Mouse (Mus musculus): ENCODE measurements at regions not wholly inside any gene's neighbourhood (a gene's known extent, or its start where the extent isn't known, plus 50 kb on each side); places are given as distances from the start of the nearest gene placed in this dataset.

- TF ChIP-seq POLR2AphosphoS5 (IDR thresholded peaks at IDR 0.05; ENCODE audit: insufficient replicate concordance, low read depth, low read length): no peak
- TF ChIP-seq GATA1 (IDR thresholded peaks at IDR 0.05; ENCODE audit: borderline replicate concordance, low read length): no peak
- no peak for TF ChIP-seq CTCF (IDR thresholded peaks at IDR 0.05; ENCODE audit: low read depth, low read length)
- TF ChIP-seq TAL1 (conservative IDR thresholded peaks at IDR 0.05; ENCODE audit: low read depth, low read length): no peak
- no peak for TF ChIP-seq GATA2 (IDR thresholded peaks at IDR 0.05; ENCODE audit: borderline replicate concordance, low read depth, low read length)
- H3K4me3 ChIP-seq (ENCODE audit: low read depth, low read length): no peak overlapping the region
- ATAC-seq (ENCODE audit: extremely low read depth, insufficient number of reproducible peaks, low FRiP score, poor library complexity, severe bottlenecking) (no peak), DNase-seq (ENCODE audit: low spot score) (no peak)
- H3K27me3 ChIP-seq (ENCODE audit: insufficient read depth, low read length): no peaks in the 10 kb centered on the region
- no peaks in the 10 kb centered on the region for H3K4me1 ChIP-seq (ENCODE audit: insufficient read depth, low read depth, low read length)
- H3K9me3 ChIP-seq (replicated peaks): peaks cover 64% of the 10 kb centered on the region
- no peaks in the 10 kb centered on the region for H3K36me3 ChIP-seq (replicated peaks)
Observed at GRCm38 (mm10) chr17:50438960-50439359, 70.2 kb upstream of the Plcl2 start.

- ATAC-seq (ENCODE audit: extremely low read depth, insufficient number of reproducible peaks, low FRiP score, poor library complexity, severe bottlenecking): no peak
- no peaks in the 10 kb centered on the region for H3K27me3 ChIP-seq (ENCODE audit: insufficient read depth, low read length)
- no peaks in the 10 kb centered on the region for H3K36me3 ChIP-seq (replicated peaks)
- H3K9me3 ChIP-seq (replicated peaks): peaks cover 62% of the 10 kb centered on the region
- DNase-seq (ENCODE audit: low spot score): no peak
- no peaks in the 10 kb centered on the region for H3K4me1 ChIP-seq (ENCODE audit: insufficient read depth, low read depth, low read length)
- no peak overlapping the region for H3K4me3 ChIP-seq (ENCODE audit: low read depth, low read length)
- no peak for TF ChIP-seq GATA2 (IDR thresholded peaks at IDR 0.05; ENCODE audit: borderline replicate concordance, low read depth, low read length)
- TF ChIP-seq CTCF (IDR thresholded peaks at IDR 0.05; ENCODE audit: low read depth, low read length): no peak
- TF ChIP-seq GATA1 (IDR thresholded peaks at IDR 0.05; ENCODE audit: borderline replicate concordance, low read length): no peak
- no peak for TF ChIP-seq POLR2AphosphoS5 (IDR thresholded peaks at IDR 0.05; ENCODE audit: insufficient replicate concordance, low read depth, low read length)
- TF ChIP-seq TAL1 (conservative IDR thresholded peaks at IDR 0.05; ENCODE audit: low read depth, low read length): no peak
Observed at GRCm38 (mm10) chr17:50439365-50439764, 69.8 kb upstream of the Plcl2 start.

GRCm38 (mm10) chr17:50442062-50442461 lies 67.1 kb upstream of the Plcl2 start:
- H3K9me3 ChIP-seq (replicated peaks): peaks cover 67% of the 10 kb centered on the region
- TF ChIP-seq CTCF (IDR thresholded peaks at IDR 0.05; ENCODE audit: low read depth, low read length) (no peak), POLR2AphosphoS5 (IDR thresholded peaks at IDR 0.05; ENCODE audit: insufficient replicate concordance, low read depth, low read length) (no peak), TAL1 (conservative IDR thresholded peaks at IDR 0.05; ENCODE audit: low read depth, low read length) (no peak), GATA1 (IDR thresholded peaks at IDR 0.05; ENCODE audit: borderline replicate concordance, low read length) (no peak), GATA2 (IDR thresholded peaks at IDR 0.05; ENCODE audit: borderline replicate concordance, low read depth, low read length) (no peak)
- H3K36me3 ChIP-seq (replicated peaks): no peaks in the 10 kb centered on the region
- no peak for ATAC-seq (ENCODE audit: extremely low read depth, insufficient number of reproducible peaks, low FRiP score, poor library complexity, severe bottlenecking)
- H3K27me3 ChIP-seq (ENCODE audit: insufficient read depth, low read length): no peaks in the 10 kb centered on the region
- H3K4me1 ChIP-seq (ENCODE audit: insufficient read depth, low read depth, low read length): no peaks in the 10 kb centered on the region
- DNase-seq (ENCODE audit: low spot score): no peak
- H3K4me3 ChIP-seq (ENCODE audit: low read depth, low read length): no peak overlapping the region

- Histone ChIP-seq H3K4me1 (ENCODE audit: insufficient read depth, low read depth, low read length) (no peaks in the 10 kb centered on the region), H3K36me3 (replicated peaks) (no peaks in the 10 kb centered on the region), H3K9me3 (replicated peaks) (peaks cover 60% of the 10 kb centered on the region), H3K4me3 (ENCODE audit: low read depth, low read length) (no peak overlapping the region), H3K27me3 (ENCODE audit: insufficient read depth, low read length) (no peaks in the 10 kb centered on the region)
- no peak for DNase-seq (ENCODE audit: low spot score)
- no peak for ATAC-seq (ENCODE audit: extremely low read depth, insufficient number of reproducible peaks, low FRiP score, poor library complexity, severe bottlenecking)
- TF ChIP-seq POLR2AphosphoS5 (IDR thresholded peaks at IDR 0.05; ENCODE audit: insufficient replicate concordance, low read depth, low read length) (no peak), TAL1 (conservative IDR thresholded peaks at IDR 0.05; ENCODE audit: low read depth, low read length) (no peak), GATA2 (IDR thresholded peaks at IDR 0.05; ENCODE audit: borderline replicate concordance, low read depth, low read length) (no peak), CTCF (IDR thresholded peaks at IDR 0.05; ENCODE audit: low read depth, low read length) (no peak), GATA1 (IDR thresholded peaks at IDR 0.05; ENCODE audit: borderline replicate concordance, low read length) (no peak)
Observed at GRCm38 (mm10) chr17:50442905-50443304, 66.3 kb upstream of the Plcl2 start.

GRCm38 (mm10) chr17:50443376-50444022 lies 65.7 kb upstream of the Plcl2 start:
- peaks cover 60% of the 10 kb centered on the region for H3K9me3 ChIP-seq (replicated peaks)
- no peak for TF ChIP-seq POLR2AphosphoS5 (IDR thresholded peaks at IDR 0.05; ENCODE audit: insufficient replicate concordance, low read depth, low read length)
- TF ChIP-seq CTCF (IDR thresholded peaks at IDR 0.05; ENCODE audit: low read depth, low read length): no peak
- no peak for TF ChIP-seq TAL1 (conservative IDR thresholded peaks at IDR 0.05; ENCODE audit: low read depth, low read length)
- no peak for TF ChIP-seq GATA1 (IDR thresholded peaks at IDR 0.05; ENCODE audit: borderline replicate concordance, low read length)
- TF ChIP-seq GATA2 (IDR thresholded peaks at IDR 0.05; ENCODE audit: borderline replicate concordance, low read depth, low read length): no peak
- no peak for ATAC-seq (ENCODE audit: extremely low read depth, insufficient number of reproducible peaks, low FRiP score, poor library complexity, severe bottlenecking)
- no peak for DNase-seq (ENCODE audit: low spot score)
- no peaks in the 10 kb centered on the region for H3K36me3 ChIP-seq (replicated peaks)
- H3K4me3 ChIP-seq (ENCODE audit: low read depth, low read length): no peak overlapping the region
- no peaks in the 10 kb centered on the region for H3K4me1 ChIP-seq (ENCODE audit: insufficient read depth, low read depth, low read length)
- H3K27me3 ChIP-seq (ENCODE audit: insufficient read depth, low read length): no peaks in the 10 kb centered on the region

- Histone ChIP-seq H3K9me3 (replicated peaks) (peaks cover 56% of the 10 kb centered on the region), H3K27me3 (ENCODE audit: insufficient read depth, low read length) (no peaks in the 10 kb centered on the region), H3K36me3 (replicated peaks) (no peaks in the 10 kb centered on the region), H3K4me3 (ENCODE audit: low read depth, low read length) (no peak overlapping the region), H3K4me1 (ENCODE audit: insufficient read depth, low read depth, low read length) (no peaks in the 10 kb centered on the region)
- DNase-seq (ENCODE audit: low spot score) (no peak), ATAC-seq (ENCODE audit: extremely low read depth, insufficient number of reproducible peaks, low FRiP score, poor library complexity, severe bottlenecking) (no peak)
- TF ChIP-seq TAL1 (conservative IDR thresholded peaks at IDR 0.05; ENCODE audit: low read depth, low read length): no peak
- no peak for TF ChIP-seq GATA1 (IDR thresholded peaks at IDR 0.05; ENCODE audit: borderline replicate concordance, low read length)
- TF ChIP-seq GATA2 (IDR thresholded peaks at IDR 0.05; ENCODE audit: borderline replicate concordance, low read depth, low read length): no peak
- no peak for TF ChIP-seq POLR2AphosphoS5 (IDR thresholded peaks at IDR 0.05; ENCODE audit: insufficient replicate concordance, low read depth, low read length)
- TF ChIP-seq CTCF (IDR thresholded peaks at IDR 0.05; ENCODE audit: low read depth, low read length): no peak
Observed at GRCm38 (mm10) chr17:50444023-50444389, 65.2 kb upstream of the Plcl2 start.

All from G1E (cell line).